In the genomic region with DNA sequence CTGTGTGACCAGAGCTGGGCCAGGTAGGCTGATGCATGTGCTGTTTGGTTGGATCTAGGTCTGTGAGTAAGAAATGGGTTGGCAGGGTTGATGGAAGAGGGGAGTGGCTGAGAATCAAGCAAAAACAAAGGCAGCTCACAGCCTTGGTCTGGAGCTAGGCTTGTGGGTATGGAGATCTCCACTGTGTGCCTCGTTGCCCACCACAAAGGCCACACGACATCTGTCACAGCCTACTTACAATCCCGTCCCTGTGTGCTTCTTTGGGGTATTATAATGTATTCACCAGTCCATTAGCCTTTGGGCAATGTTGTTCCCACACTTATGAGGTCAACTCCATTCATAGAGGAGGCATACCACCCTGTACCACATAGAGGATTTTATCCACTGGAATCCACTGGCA, we compare ENCODE assay signal across 19 mouse cellular contexts.
"Had no signal": no experiment of that assay in that cellular context is flagged by ENCODE, and none has a peak within 500 bp of the region (broad histone marks: within the 10 kb centered on the region; RNA-seq: fewer than 3 reads in every experiment).

No protein-coding gene starts in this region.

- H3K9me3 ChIP-seq: liver, embryonic 12.5 days; midbrain, embryonic 12.5 days; neural tube, embryonic 13.5 days; neural tube, embryonic 15.5 days; stomach, embryonic 15.5 days had no signal

- DNase-seq: lung, adult 18-20 months; lung, embryonic 14.5 days; lung, postnatal 10 days; lung, postnatal 4 days; midbrain, embryonic 14.5 days; retina, postnatal 1 day; right cerebral cortex, postnatal 14 days; thymus, adult 2 months; thymus, postnatal 25 days; thymus, postnatal 4 days had no signal

- H3K36me3 ChIP-seq: liver, embryonic 12.5 days; midbrain, embryonic 10.5 days; midbrain, embryonic 12.5 days; neural tube, embryonic 13.5 days; neural tube, embryonic 15.5 days; stomach, embryonic 15.5 days had no signal

- H3K27me3 ChIP-seq: liver, embryonic 12.5 days; midbrain, embryonic 12.5 days; neural tube, embryonic 13.5 days; neural tube, embryonic 15.5 days; stomach, embryonic 15.5 days had no signal

- H3K4me1 ChIP-seq: liver, embryonic 12.5 days; midbrain, embryonic 10.5 days; midbrain, embryonic 12.5 days; neural tube, embryonic 13.5 days; neural tube, embryonic 15.5 days; stomach, embryonic 15.5 days had no signal

- H3K4me3 ChIP-seq: liver, embryonic 12.5 days; midbrain, embryonic 10.5 days; midbrain, embryonic 12.5 days; myocyte; neural tube, embryonic 13.5 days; neural tube, embryonic 15.5 days; stomach, embryonic 15.5 days had no signal

- H3K27ac ChIP-seq: liver, embryonic 12.5 days; liver, embryonic 14.5 days; midbrain, embryonic 10.5 days; midbrain, embryonic 12.5 days; neural tube, embryonic 13.5 days; neural tube, embryonic 15.5 days; stomach, embryonic 15.5 days; stomach, postnatal 0 days had no signal
